Mouse (Mus musculus): ENCODE measurements around the gene Mcm2. TPM values are rescaled to one million over a fixed set of nuclear protein-coding genes. Genes with fewer than 3 reads are reported as not detected.

The Mcm2 gene
- polyA plus RNA-seq, 1 experiment from 2014 or later: 16.2 TPM

GRCm38 (mm10) chr6:88855636-88856035 lies 42.9 kb downstream of the Mcm2 start:
- peaks cover 29% of the 10 kb centered on the region for H3K36me3 ChIP-seq (ENCODE audit: control insufficient read depth, insufficient read depth, low read length)
- no peak overlapping the region for H3K27ac ChIP-seq (ENCODE audit: low read length)
- no peak overlapping the region for H3K4me3 ChIP-seq (ENCODE audit: low read depth, low read length)
- 22% methylated on average over 5 of the region's 5 CpGs for WGBS
- 0 out of 2 replicates have a peak, but pooled peaks have one; percentile 9 for ATAC-seq
- H3K4me2 ChIP-seq (ENCODE audit: low read length): no peak overlapping the region
- no peak overlapping the region for H3K9ac ChIP-seq (ENCODE audit: low read depth, low read length)
- H3K4me1 ChIP-seq (ENCODE audit: control insufficient read depth, insufficient read depth, low read length): no peaks in the 10 kb centered on the region
- no peaks in the 10 kb centered on the region for H3K27me3 ChIP-seq (ENCODE audit: control insufficient read depth, insufficient read depth, low read depth, low read length)
- no peaks in the 10 kb centered on the region for H3K9me3 ChIP-seq (replicated peaks; ENCODE audit: control insufficient read depth, low read length, poor library complexity, severe bottlenecking)

- Histone ChIP-seq H3K4me1 (ENCODE audit: control insufficient read depth, insufficient read depth, low read length) (no peaks in the 10 kb centered on the region), H3K27ac (ENCODE audit: low read length) (no peak overlapping the region), H3K4me3 (ENCODE audit: low read depth, low read length) (no peak overlapping the region), H3K9ac (ENCODE audit: low read depth, low read length) (no peak overlapping the region), H3K4me2 (ENCODE audit: low read length) (no peak overlapping the region), H3K36me3 (ENCODE audit: control insufficient read depth, insufficient read depth, low read length) (peaks cover 23% of the 10 kb centered on the region), H3K9me3 (replicated peaks; ENCODE audit: control insufficient read depth, low read length, poor library complexity, severe bottlenecking) (no peaks in the 10 kb centered on the region), H3K27me3 (ENCODE audit: control insufficient read depth, insufficient read depth, low read depth, low read length) (no peaks in the 10 kb centered on the region)
- WGBS: 81% methylated on average over 5 of the region's 5 CpGs
- no peak for ATAC-seq
Measured at GRCm38 (mm10) chr6:88854509-88854908, 44.1 kb downstream of the Mcm2 start.

GRCm38 (mm10) chr6:88850034-88850433 lies 48.5 kb downstream of the Mcm2 start:
- WGBS: 89% methylated on average over 7 of the region's 7 CpGs
- no peaks in the 10 kb centered on the region for H3K27me3 ChIP-seq (ENCODE audit: control insufficient read depth, insufficient read depth, low read depth, low read length)
- no peak overlapping the region for H3K4me3 ChIP-seq (ENCODE audit: low read depth, low read length)
- H3K9ac ChIP-seq (ENCODE audit: low read depth, low read length): no peak overlapping the region
- H3K27ac ChIP-seq (ENCODE audit: low read length): no peak overlapping the region
- H3K4me1 ChIP-seq (ENCODE audit: control insufficient read depth, insufficient read depth, low read length): no peaks in the 10 kb centered on the region
- H3K4me2 ChIP-seq (ENCODE audit: low read length): no peak overlapping the region
- no peaks in the 10 kb centered on the region for H3K9me3 ChIP-seq (replicated peaks; ENCODE audit: control insufficient read depth, low read length, poor library complexity, severe bottlenecking)
- peaks cover 35% of the 10 kb centered on the region for H3K36me3 ChIP-seq (ENCODE audit: control insufficient read depth, insufficient read depth, low read length)
- no peak for ATAC-seq

GRCm38 (mm10) chr6:88849270-88849669 lies 49.3 kb downstream of the Mcm2 start:
- Histone ChIP-seq H3K36me3 (ENCODE audit: control insufficient read depth, insufficient read depth, low read length) (peaks cover 29% of the 10 kb centered on the region), H3K27ac (ENCODE audit: low read length) (no peak overlapping the region)

GRCm38 (mm10) chr6:88847571-88847970 lies 51.0 kb downstream of the Mcm2 start:
- 69% methylated on average over 2 of the region's 2 CpGs for WGBS
- H3K4me1 ChIP-seq (ENCODE audit: control insufficient read depth, insufficient read depth, low read length): no peaks in the 10 kb centered on the region; the same call in 1 of the 2 replicates
- ATAC-seq: no peak
- H3K9ac ChIP-seq (ENCODE audit: low read depth, low read length): no peak overlapping the region
- no peak overlapping the region for H3K4me2 ChIP-seq (ENCODE audit: low read length)
- no peaks in the 10 kb centered on the region for H3K9me3 ChIP-seq (replicated peaks; ENCODE audit: control insufficient read depth, low read length, poor library complexity, severe bottlenecking)
- H3K36me3 ChIP-seq (ENCODE audit: control insufficient read depth, insufficient read depth, low read length): peaks cover 26% of the 10 kb centered on the region
- no peaks in the 10 kb centered on the region for H3K27me3 ChIP-seq (ENCODE audit: control insufficient read depth, insufficient read depth, low read depth, low read length)
- H3K27ac ChIP-seq (ENCODE audit: low read length): no peak overlapping the region
- H3K4me3 ChIP-seq (ENCODE audit: low read depth, low read length): no peak overlapping the region

More at GRCm38 (mm10) chr6:88849270-88849669, 49.3 kb downstream of the Mcm2 start:
- Histone ChIP-seq H3K4me3 (ENCODE audit: low read depth, low read length) (no peak overlapping the region), H3K9ac (ENCODE audit: low read depth, low read length) (no peak overlapping the region), H3K27me3 (ENCODE audit: control insufficient read depth, insufficient read depth, low read depth, low read length) (no peaks in the 10 kb centered on the region), H3K4me2 (ENCODE audit: low read length) (no peak overlapping the region), H3K9me3 (replicated peaks; ENCODE audit: control insufficient read depth, low read length, poor library complexity, severe bottlenecking) (no peaks in the 10 kb centered on the region), H3K4me1 (ENCODE audit: control insufficient read depth, insufficient read depth, low read length) (no peaks in the 10 kb centered on the region)
- ATAC-seq: no peak
- 43% methylated on average over 4 of the region's 4 CpGs for WGBS

- 85% methylated on average over 7 of the region's 7 CpGs for WGBS
- Histone ChIP-seq H3K4me1 (ENCODE audit: control insufficient read depth, insufficient read depth, low read length) (peaks cover 12% of the 10 kb centered on the region), H3K27me3 (ENCODE audit: control insufficient read depth, insufficient read depth, low read depth, low read length) (no peaks in the 10 kb centered on the region), H3K36me3 (ENCODE audit: control insufficient read depth, insufficient read depth, low read length) (peaks cover 20% of the 10 kb centered on the region; the same call in 1 of the 2 replicates), H3K9ac (ENCODE audit: low read depth, low read length) (no peak overlapping the region), H3K4me3 (ENCODE audit: low read depth, low read length) (no peak overlapping the region), H3K9me3 (replicated peaks; ENCODE audit: control insufficient read depth, low read length, poor library complexity, severe bottlenecking) (no peaks in the 10 kb centered on the region), H3K4me2 (ENCODE audit: low read length) (no peak overlapping the region), H3K27ac (ENCODE audit: low read length) (no peak overlapping the region)
- ATAC-seq: no peak
Measured at GRCm38 (mm10) chr6:88844901-88845565, 53.5 kb downstream of the Mcm2 start.

GRCm38 (mm10) chr6:88843781-88844725 lies 54.5 kb downstream of the Mcm2 start:
- no peaks in the 10 kb centered on the region for H3K9me3 ChIP-seq (replicated peaks; ENCODE audit: control insufficient read depth, low read length, poor library complexity, severe bottlenecking)
- peaks cover 16% of the 10 kb centered on the region; the same call in 1 of the 2 replicates for H3K36me3 ChIP-seq (ENCODE audit: control insufficient read depth, insufficient read depth, low read length)
- H3K9ac ChIP-seq (ENCODE audit: low read depth, low read length): no peak overlapping the region
- H3K4me3 ChIP-seq (ENCODE audit: low read depth, low read length): no peak overlapping the region
- no peak overlapping the region for H3K27ac ChIP-seq (ENCODE audit: low read length)
- ATAC-seq: no peak
- peaks cover 13% of the 10 kb centered on the region for H3K4me1 ChIP-seq (ENCODE audit: control insufficient read depth, insufficient read depth, low read length)
- WGBS: 76% methylated on average over 9 of the region's 9 CpGs
- H3K27me3 ChIP-seq (ENCODE audit: control insufficient read depth, insufficient read depth, low read depth, low read length): no peaks in the 10 kb centered on the region
- H3K4me2 ChIP-seq (ENCODE audit: low read length): no peak overlapping the region

GRCm38 (mm10) chr6:88843241-88843640 lies 55.3 kb downstream of the Mcm2 start:
- H3K4me2 ChIP-seq (ENCODE audit: low read length): peak overlapping the region; percentile 88
- peak overlapping the region; percentile 85 for H3K27ac ChIP-seq (ENCODE audit: low read length)
- H3K9me3 ChIP-seq (replicated peaks; ENCODE audit: control insufficient read depth, low read length, poor library complexity, severe bottlenecking): no peaks in the 10 kb centered on the region
- H3K4me1 ChIP-seq (ENCODE audit: control insufficient read depth, insufficient read depth, low read length): peaks cover 13% of the 10 kb centered on the region
- H3K4me3 ChIP-seq (ENCODE audit: low read depth, low read length): no peak overlapping the region
- no peaks in the 10 kb centered on the region for H3K27me3 ChIP-seq (ENCODE audit: control insufficient read depth, insufficient read depth, low read depth, low read length)
- WGBS: 69% methylated on average over 7 of the region's 7 CpGs
- no peak overlapping the region for H3K9ac ChIP-seq (ENCODE audit: low read depth, low read length)
- no peak for ATAC-seq
- peaks cover 13% of the 10 kb centered on the region; the same call in 1 of the 2 replicates for H3K36me3 ChIP-seq (ENCODE audit: control insufficient read depth, insufficient read depth, low read length)

All from midbrain, embryonic 16.5 days (tissue).